In the genomic region with DNA sequence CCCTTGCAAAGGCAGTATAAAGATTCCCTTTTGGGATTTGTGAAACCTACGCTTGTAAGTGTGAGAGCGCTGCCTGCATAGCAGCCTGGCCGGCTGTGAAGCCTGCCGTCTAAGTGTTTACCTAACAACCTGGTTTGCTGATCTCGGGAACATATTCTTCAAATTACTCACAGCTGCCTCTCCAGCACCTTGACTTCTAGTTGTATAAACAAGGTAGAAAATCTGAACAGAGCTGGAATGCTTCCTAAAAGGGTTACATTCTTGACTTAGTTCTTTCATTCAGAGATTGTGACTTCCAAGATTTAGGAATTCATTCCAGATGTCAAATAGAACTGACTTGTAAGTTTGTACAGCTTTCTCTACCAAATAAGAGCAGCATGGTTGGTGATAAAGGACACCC, we compare ENCODE assay signal across 26 mouse cellular contexts. TPM values are rescaled to one million over a fixed set of nuclear protein-coding genes. Genes with fewer than 3 reads are reported as not detected.
"Had no signal": no experiment of that assay in that cellular context is flagged by ENCODE, and none has a peak within 500 bp of the region (broad histone marks: within the 10 kb centered on the region; RNA-seq: fewer than 3 reads in every experiment).

No protein-coding gene starts in this region.

- ATAC-seq: hindbrain, embryonic 16.5 days; inflammation-experienced regulatory T-cells, adult 6 months; intestine, embryonic 15.5 days; intestine, postnatal 0 days had no signal

- H3K4me3 ChIP-seq: gastrocnemius, adult 2 months; heart, embryonic 10.5 days; heart, embryonic 12.5 days; hindbrain, embryonic 10.5 days; hindbrain, embryonic 12.5 days; intestine, embryonic 15.5 days; layer of hippocampus, adult 2 months; left cerebral cortex, adult 2 months; limb, embryonic 10.5 days; limb, embryonic 12.5 days had no signal

- H3K9me3 ChIP-seq: heart, embryonic 10.5 days; heart, embryonic 12.5 days; hindbrain, embryonic 10.5 days; hindbrain, embryonic 12.5 days; intestine, embryonic 15.5 days; limb, embryonic 10.5 days; limb, embryonic 12.5 days had no signal

- H3K27me3 ChIP-seq: heart, embryonic 12.5 days; hindbrain, embryonic 12.5 days; intestine, embryonic 15.5 days; limb, embryonic 12.5 days had no signal

- H3K27ac ChIP-seq: gastrocnemius, adult 2 months; heart, embryonic 10.5 days; hindbrain, embryonic 10.5 days; hindbrain, embryonic 12.5 days; hindbrain, embryonic 14.5 days; intestine, embryonic 15.5 days; layer of hippocampus, adult 2 months; left cerebral cortex, adult 2 months; limb, embryonic 10.5 days; limb, embryonic 12.5 days had no signal

- H3K4me2 ChIP-seq: heart, embryonic 12.5 days; hindbrain, embryonic 12.5 days; hindbrain, embryonic 14.5 days; intestine, embryonic 15.5 days; limb, embryonic 12.5 days had no signal

- DNase-seq: gastrocnemius, adult 2 months; gastrocnemius, postnatal 10 days; gastrocnemius, postnatal 25 days; heart, adult 18-20 months; heart, postnatal 10 days; heart, postnatal 4 days; kidney, adult 18-20 months; kidney, adult 8-10 months; kidney, postnatal 10 days; kidney, postnatal 25 days; kidney, postnatal 4 days; liver had no signal

- H3K9ac ChIP-seq: heart, embryonic 12.5 days; hindbrain, embryonic 12.5 days; hindbrain, embryonic 14.5 days; intestine, embryonic 15.5 days; limb, embryonic 12.5 days had no signal

RNA-seq across cellular contexts. Expression of a gene that starts 51.7 kb away (rescaled TPM):
- polyA plus RNA-seq: heart, embryonic 12.5 days; heart, embryonic 14.5 days had no signal
